Mouse (Mus musculus) heart, postnatal 10 days (tissue): ENCODE data around the gene Chst11. TPM values are rescaled to one million over a fixed set of nuclear protein-coding genes. Genes with fewer than 3 reads are reported as not detected.

Source experiments
- DNase-seq, 2 experiments: peaks; one replicate each; pipeline ENCODE4 v3.0.0; 2021
- intact Hi-C: fragments of 180-260 bp; cut with DNase I; formaldehyde crosslinking; loops from one replicate; pipeline ENCODE4 v1.15.1; 2025
- total RNA-seq, 2 experiments: library from RNA; stranded (reverse); gene quantifications; 2 replicates each; pipeline ENCODE4 v1.2.3; 2021

Gene Chst11
- total RNA-seq, 2 experiments from 2014 or later: 3.7 to 5.8 TPM

- DNase-seq: no peak
- intact Hi-C loops: no loop called here
Measured at GRCm38 (mm10) chr10:83233967-83234366, 248.7 kb downstream of the Chst11 start.

GRCm38 (mm10) chr10:83234391-83234790 is 249.1 kb downstream of the Chst11 start:
- DNase-seq: peak; percentile 25 to 26
- intact Hi-C loops: no loop called here

GRCm38 (mm10) chr10:83242106-83242686 is 256.9 kb downstream of the Chst11 start:
- intact Hi-C loops: no loop called here

GRCm38 (mm10) chr10:83244131-83244530 is 258.8 kb downstream of the Chst11 start:
- intact Hi-C loops: no loop called here
- no peak for DNase-seq

More at GRCm38 (mm10) chr10:83242106-83242686, 256.9 kb downstream of the Chst11 start:
- DNase-seq: no peak

Other genes with a start within 250 kb of the Chst11 start
- 10 to 100 TPM; 18.4 to 19.9 TPM for gene Nfyb, start 221.4 kb upstream of the Chst11 start, total RNA-seq
- 10 to 100 TPM; 51.2 TPM for gene Txnrd1, start 151.5 kb upstream of the Chst11 start, total RNA-seq
- gene Eid3, start 118.9 kb upstream of the Chst11 start, total RNA-seq: 1 to 10 TPM in 1 of 2 experiments, under 1 TPM in 1; 0.60 to 1.8 TPM